Mouse (Mus musculus) bone marrow macrophage, adult 2 months (primary cell): ENCODE results near the gene Shc4.

Source experiments
- CTCF ChIP-seq: IDR thresholded peaks from 2 replicates; pipeline ENCODE4 v1.5.1; 2012; ENCODE audit warnings: low read depth, mild to moderate bottlenecking, low read length, moderate library complexity
- POLR2A ChIP-seq: IDR thresholded peaks from 2 replicates; pipeline ENCODE4 v1.6.1; 2012; ENCODE audit warnings: mild to moderate bottlenecking, low read depth, low read length, borderline replicate concordance

GRCm38 (mm10) chr2:125655391-125655790, 68.6 kb downstream of the Shc4 start:
- TF ChIP-seq POLR2A (no peak), CTCF (no peak)
